Mouse (Mus musculus) lung, adult 2 months (tissue): Measurements from ENCODE around the gene Chtop.

Experiments used
- CTCF ChIP-seq: fragments of 200-500 bp; IDR thresholded peaks from 2 replicates; pipeline ENCODE4 v1.5.1; 2011; ENCODE audit warnings: mild to moderate bottlenecking, low read length, control low read depth; ENCODE audit not compliant: insufficient read depth
- POLR2A ChIP-seq: fragments of 200-500 bp; IDR thresholded peaks from 2 replicates; pipeline ENCODE4 v1.6.1; 2011; ENCODE audit warnings: low read depth, mild to moderate bottlenecking, control low read depth, low read length, borderline replicate concordance; ENCODE audit errors: extremely low read depth

DNA sequence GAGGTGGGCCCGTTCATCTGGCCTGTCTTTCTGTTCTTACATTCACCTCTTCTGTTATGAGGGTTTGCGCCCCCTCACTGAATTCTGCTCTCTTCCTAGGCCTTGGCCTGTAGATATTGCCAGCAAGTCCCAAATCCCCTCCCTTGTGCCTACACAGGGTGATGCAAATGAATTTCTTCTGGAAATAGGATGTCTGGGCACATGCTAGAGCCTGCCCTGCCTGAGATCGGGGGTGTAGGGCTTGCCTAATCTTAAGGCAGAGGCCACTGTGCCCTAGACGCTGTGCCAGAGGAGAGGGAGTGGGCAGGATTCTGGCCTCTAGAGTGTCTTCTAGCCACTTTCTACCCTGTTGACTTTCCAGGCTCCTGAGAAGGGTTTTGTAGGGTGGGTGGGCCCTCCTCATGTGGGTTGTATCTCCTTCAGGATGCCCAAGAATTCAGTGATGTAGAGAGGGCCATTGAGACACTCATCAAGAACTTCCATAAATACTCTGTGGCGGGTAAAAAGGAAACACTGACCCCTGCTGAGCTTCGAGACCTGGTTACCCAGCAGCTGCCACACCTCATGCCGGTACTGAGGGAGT, 18.1 kb upstream of the Chtop start:
- TF ChIP-seq POLR2A, result no peak
- no peak for TF ChIP-seq CTCF
